Comparison of ENCODE assay signal across 8 mouse cellular contexts in genomic region chr6:92092737-92093136, GRCm38 (mm10). TPM values are rescaled to one million over a fixed set of nuclear protein-coding genes. Genes with fewer than 3 reads are reported as not detected.
DNase-seq lines count a peak whose midpoint lies in the region; ATAC-seq and TF ChIP-seq lines count a peak whose summit lies in the region.

No protein-coding gene starts in this region.

- H3K4me2 ChIP-seq in forebrain, embryonic 14.5 days (ENCODE audit: low read length): peak overlapping the region; percentile 55

- H3K79me2 ChIP-seq in heart, adult 2 months (replicated peaks; ENCODE audit: control insufficient read depth, insufficient read depth, low read length): peaks cover 7% of the 10 kb centered on the region

- TF ChIP-seq EP300 in heart, adult 2 months (IDR thresholded peaks at IDR 0.05; ENCODE audit: insufficient read depth, low read depth, low read length): no peak
- TF ChIP-seq EP300 in ES-Bruce4 (IDR thresholded peaks at IDR 0.05; ENCODE audit: insufficient read depth, low read depth, low read length): no peak

- no peak for DNase-seq in heart, adult 2 months
- no peak for DNase-seq in heart, adult 9 months (ENCODE audit: low spot score in 2 of 2)
- no peak for DNase-seq in forebrain, embryonic 14.5 days (ENCODE audit: low spot score)
- DNase-seq in lung, postnatal 10 days: peak; percentile 16
- DNase-seq in spleen, postnatal 36 days (ENCODE audit: low spot score in 2 of 2): no peak
- DNase-seq in adipocyte (ENCODE audit: low spot score): no peak
- DNase-seq in layer of hippocampus, adult 8-10 months (ENCODE audit: low spot score in 2 of 2): no peak

- no peaks in the 10 kb centered on the region for H3K9me3 ChIP-seq in ES-Bruce4 (replicated peaks; ENCODE audit: control insufficient read depth, insufficient read depth, low read length, poor library complexity, severe bottlenecking)
- H3K9me3 ChIP-seq in forebrain, embryonic 14.5 days (replicated peaks; ENCODE audit: control insufficient read depth, low read length): no peaks in the 10 kb centered on the region

- no peak for TF ChIP-seq CTCF in heart, adult 2 months (IDR thresholded peaks at IDR 0.05)
- no peak for TF ChIP-seq CTCF in ES-Bruce4 (IDR thresholded peaks at IDR 0.05; ENCODE audit: low read depth, low read length)

- peak overlapping the region; percentile 47 for H3K9ac ChIP-seq in heart, adult 2 months (ENCODE audit: low read depth, low read length)
- H3K9ac ChIP-seq in ES-Bruce4 (ENCODE audit: low read depth, poor library complexity, severe bottlenecking): peak overlapping the region; percentile 98
- H3K9ac ChIP-seq in forebrain, embryonic 14.5 days (ENCODE audit: low read length): peak overlapping the region; percentile 98

- peak overlapping the region; percentile 92 for H3K4me3 ChIP-seq in heart, adult 2 months
- H3K4me3 ChIP-seq in ES-Bruce4 (ENCODE audit: low read depth, low read length): peak overlapping the region; percentile 76
- H3K4me3 ChIP-seq in forebrain, embryonic 14.5 days (ENCODE audit: low read depth, low read length): peak overlapping the region; percentile 96

- peaks cover 9% of the 10 kb centered on the region for H3K4me1 ChIP-seq in heart, adult 2 months (ENCODE audit: control insufficient read depth, insufficient read depth, low read length)
- H3K4me1 ChIP-seq in ES-Bruce4 (ENCODE audit: control insufficient read depth, insufficient read depth, low read length): no peaks in the 10 kb centered on the region
- peaks cover 22% of the 10 kb centered on the region for H3K4me1 ChIP-seq in forebrain, embryonic 14.5 days (ENCODE audit: control insufficient read depth, insufficient read depth, low read length)

- TF ChIP-seq POLR2A in heart, adult 2 months (IDR thresholded peaks at IDR 0.05; ENCODE audit: insufficient read depth, low read depth, low read length): no peak
- TF ChIP-seq POLR2A in ES-Bruce4 (IDR thresholded peaks at IDR 0.05; ENCODE audit: insufficient read depth, low read length): no peak

- H3K36me3 ChIP-seq in heart, adult 2 months (ENCODE audit: control insufficient read depth, insufficient read depth, low read length): peaks cover 21% of the 10 kb centered on the region
- no peaks in the 10 kb centered on the region; the same call in 1 of the 2 replicates for H3K36me3 ChIP-seq in ES-Bruce4 (ENCODE audit: control insufficient read depth, insufficient read depth, low read length, poor library complexity, severe bottlenecking)
- H3K36me3 ChIP-seq in forebrain, embryonic 14.5 days (ENCODE audit: control insufficient read depth, insufficient read depth, low read length): no peaks in the 10 kb centered on the region

- intact Hi-C loops in heart, adult 2 months (cut with DNase I): loop anchor here (5.0 kb wide), 3 partner anchors 45 to 575 kb away; partner anchors contain the start of genes Lsm3, Mrps25 and Xpc

- peak overlapping the region; percentile 98 for H3K27ac ChIP-seq in heart, adult 2 months
- H3K27ac ChIP-seq in ES-Bruce4 (ENCODE audit: insufficient read depth, low read length): peak overlapping the region; percentile 27; the same call in 1 of the 2 replicates
- H3K27ac ChIP-seq in forebrain, embryonic 14.5 days (ENCODE audit: low read depth, low read length): peak overlapping the region; percentile 99

- ATAC-seq in forebrain, embryonic 14.5 days: no peak

- H3K27me3 ChIP-seq in heart, adult 2 months (ENCODE audit: control insufficient read depth, insufficient read depth, low read length): no peaks in the 10 kb centered on the region
- no peaks in the 10 kb centered on the region for H3K27me3 ChIP-seq in ES-Bruce4 (ENCODE audit: control insufficient read depth, insufficient read depth, low read length, poor library complexity, severe bottlenecking)
- H3K27me3 ChIP-seq in forebrain, embryonic 14.5 days (replicated peaks; ENCODE audit: control insufficient read depth, insufficient read depth, low read length): no peaks in the 10 kb centered on the region

- 15% methylated on average over 3 of the region's 3 CpGs for WGBS in heart, adult 2 months
- 8% methylated on average over 3 of the region's 3 CpGs for WGBS in forebrain, embryonic 14.5 days

RNA-seq across cellular contexts. Expression of gene Nr2c2, which starts 1.5 kb away (rescaled TPM):
- total RNA-seq in heart, adult 2 months (2021): 10 to 100 TPM; 21.6 to 26.8 TPM
- 8.5 and 14.8 TPM in 2 replicates for polyA plus RNA-seq in heart, adult 2 months (2012; rRNA removed)
- 29.3 and 31.7 TPM in 2 replicates for polyA plus RNA-seq in ES-Bruce4 (2011; ENCODE audit: insufficient read depth, insufficient read length, low read depth, missing spikeins)
- polyA plus RNA-seq in forebrain, embryonic 14.5 days (2014; fragmentation: Nextera tagmentation; extraction: Ambion mirVana): 16.1 and 18.7 TPM in 2 replicates
- 10 to 100 TPM; 83.3 to 91.6 (median 89.0) TPM for total RNA-seq in layer of hippocampus, adult 8-10 months (2022)

Comparison
In these comparisons a context has a peak if more than half of its experiments do, and no peak if none do; other contexts are left out.
1. H3K27ac ChIP-seq: peak in every context shown above with its lines; median percentile 99 in forebrain, embryonic 14.5 days; 98 in heart, adult 2 months; 27 in ES-Bruce4.
2. H3K9ac ChIP-seq: peak in every context shown above with its lines; median percentile 98 in ES-Bruce4; 98 in forebrain, embryonic 14.5 days; 47 in heart, adult 2 months.